Mouse (Mus musculus) bone marrow, adult 2 months (tissue): ENCODE measurements around the gene Mxi1. TPM values are rescaled to one million over a fixed set of nuclear protein-coding genes. Genes with fewer than 3 reads are reported as not detected.

Source experiments
- H3K27ac ChIP-seq: fragments of 200-500 bp; 2 replicates; pipeline ENCODE4 v1.5.1; 2012; ENCODE audit warnings: low read depth, mild to moderate bottlenecking, control low read depth, inconsistent platforms, low read length; ENCODE audit not compliant: control insufficient read depth, poor library complexity, insufficient read depth
- H3K4me1 ChIP-seq: fragments of 200-500 bp; 2 replicates; pipeline ENCODE4 v1.6.1; 2011; ENCODE audit warnings: low read length; ENCODE audit not compliant: control insufficient read depth, insufficient read depth
- H3K4me3 ChIP-seq: fragments of 200-500 bp; replicated peaks from 2 replicates; pipeline ENCODE3; 2011; ENCODE audit warnings: mild to moderate bottlenecking, low read depth, low read length, control low read depth; ENCODE audit not compliant: control insufficient read depth
- CTCF ChIP-seq: fragments of 200-500 bp; IDR thresholded peaks from 2 replicates; pipeline ENCODE4 v1.5.1; 2011; ENCODE audit warnings: low read length, control low read depth; ENCODE audit not compliant: control insufficient read depth, insufficient read depth
- POLR2A ChIP-seq: fragments of 200-500 bp; IDR thresholded peaks from 2 replicates; pipeline ENCODE4 v1.6.1; 2011; ENCODE audit warnings: low read depth, mild to moderate bottlenecking, control low read depth, low read length, borderline replicate concordance; ENCODE audit not compliant: control insufficient read depth
- WGBS: fragments of 180-500 bp; shearing (Covaris S2); methylation state at CpG from one replicate; pipeline ENCODE4 v1.1.7; 2018; 5-methylcytosine and 5-hydroxymethylcytosine counted together
- polyA plus RNA-seq: library from polyadenylated mRNA; stranded (reverse); fragments of >200 nt; gene quantifications from 2 replicates; pipeline ENCODE4 v1.2.4, GENCODE M21; 2011; ENCODE audit warnings: low replicate concordance; ENCODE audit not compliant: missing spikeins, insufficient read depth, insufficient read length

The Mxi1 gene
- polyA plus RNA-seq, 1 experiment: 32.4 TPM

GRCm38 (mm10) chr19:53314530-53315208 is 4.4 kb downstream of the Mxi1 start:
- Histone ChIP-seq H3K27ac (peak overlapping the region; percentile 50; the same call in 1 of the 2 replicates), H3K4me3 (peak overlapping the region; percentile 58), H3K4me1 (peaks cover 13% of the 10 kb centered on the region)
- TF ChIP-seq CTCF (no peak), POLR2A (no peak)
- WGBS: 44% methylated on average over 16 of the region's 16 CpGs

GRCm38 (mm10) chr19:53315209-53315654 is 4.9 kb downstream of the Mxi1 start:
- 80% methylated on average over 7 of the region's 7 CpGs for WGBS
- TF ChIP-seq POLR2A (no peak), CTCF (no peak)
- peak overlapping the region; percentile 4 for H3K27ac ChIP-seq
- H3K4me1 ChIP-seq: peaks cover 14% of the 10 kb centered on the region
- no peak overlapping the region for H3K4me3 ChIP-seq

DNA sequence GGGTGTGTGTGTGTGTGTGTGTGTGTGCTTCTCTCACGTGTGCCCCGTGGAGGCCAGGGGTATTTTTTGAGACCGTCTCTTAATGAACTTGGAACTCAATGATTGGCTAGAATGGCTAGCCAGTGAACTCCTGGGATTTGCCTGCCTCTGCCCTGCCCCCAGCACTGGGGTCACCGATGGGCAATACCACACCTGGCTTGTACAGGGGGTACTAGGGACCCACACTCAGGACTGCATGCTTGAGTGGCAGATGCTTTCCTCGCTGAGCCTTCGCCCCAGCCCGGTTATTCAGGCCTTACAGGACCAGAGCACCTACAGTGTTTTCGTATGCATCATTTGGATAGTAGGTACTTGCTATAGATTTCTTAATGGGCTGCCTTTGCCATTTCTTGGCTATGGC is 5.8 kb downstream of the Mxi1 start:
- no peak overlapping the region for H3K27ac ChIP-seq
- WGBS: 93% methylated on average over 8 of the region's 8 CpGs
- H3K4me3 ChIP-seq: no peak overlapping the region
- no peak for TF ChIP-seq CTCF
- TF ChIP-seq POLR2A: no peak
- peaks cover 16% of the 10 kb centered on the region for H3K4me1 ChIP-seq

DNA sequence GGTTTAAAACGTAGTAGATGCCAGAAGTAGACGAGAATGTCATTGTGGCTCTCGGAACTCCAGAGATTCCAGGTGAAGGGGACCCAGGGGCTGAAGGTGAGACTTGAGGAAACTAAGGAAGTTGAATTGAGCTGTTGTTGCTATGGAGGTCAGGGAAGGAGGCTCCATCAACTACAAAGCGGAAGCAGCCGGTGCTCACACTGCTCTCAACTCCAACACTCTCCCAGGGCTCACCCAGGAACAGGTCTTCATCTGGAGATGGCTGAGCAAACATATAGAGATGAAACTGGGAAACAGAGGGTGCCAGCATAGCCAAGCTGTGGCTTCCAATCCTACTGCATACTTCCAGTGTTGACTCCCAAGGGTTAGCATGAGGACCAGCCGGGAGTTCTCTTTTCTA is 6.6 kb downstream of the Mxi1 start:
- Histone ChIP-seq H3K4me1 (peaks cover 19% of the 10 kb centered on the region), H3K4me3 (no peak overlapping the region), H3K27ac (peak overlapping the region; percentile 16)
- WGBS: 78% methylated on average over 6 of the region's 6 CpGs
- TF ChIP-seq POLR2A: no peak
- TF ChIP-seq CTCF: no peak

DNA sequence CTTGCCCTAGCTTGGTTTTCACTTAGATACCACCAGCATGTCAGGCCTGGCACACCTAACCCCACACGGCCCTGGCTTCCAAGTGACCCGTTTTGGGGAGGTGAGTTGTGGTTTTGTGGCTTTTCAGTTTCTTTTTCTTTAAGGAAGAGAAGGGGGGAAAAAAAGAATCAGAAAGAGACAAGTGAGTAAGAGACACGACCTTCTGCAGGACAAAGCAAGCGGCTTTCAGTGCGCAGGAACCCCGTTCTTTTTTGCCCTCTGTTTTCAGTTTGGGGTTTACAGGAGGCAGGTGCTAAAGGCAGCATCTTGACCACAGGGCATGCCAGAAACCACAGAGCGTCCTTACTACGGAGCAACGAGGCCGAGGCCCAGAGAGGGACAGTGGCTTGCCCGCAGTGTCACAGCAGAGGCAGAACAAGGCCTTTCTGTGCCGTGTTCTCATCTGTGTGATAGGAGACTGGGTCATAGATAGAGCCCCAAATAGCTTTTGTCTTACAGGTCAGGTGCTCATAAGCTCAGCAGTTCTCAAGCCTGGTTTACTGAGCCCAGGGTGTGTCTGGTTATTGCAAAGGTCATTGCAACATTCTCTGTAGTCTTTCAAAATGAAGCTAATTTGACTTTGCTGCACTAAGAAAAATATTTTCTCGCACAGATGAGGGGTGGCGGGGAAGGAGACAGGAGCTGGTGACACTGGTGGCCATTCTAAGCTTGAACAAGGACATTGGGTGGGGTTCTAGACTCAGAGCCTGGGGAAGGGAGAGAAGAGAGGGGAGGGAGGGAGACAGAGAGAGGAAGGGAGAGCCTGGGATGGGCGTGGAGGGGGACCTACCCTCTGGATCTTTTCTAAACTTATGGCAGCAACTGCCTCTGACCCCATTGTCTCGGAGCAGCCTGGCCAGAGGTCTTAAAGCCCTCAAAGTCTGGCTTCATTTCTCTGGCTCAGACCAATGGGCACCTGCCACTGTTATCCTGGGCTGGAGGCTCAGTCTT is 8.1 kb downstream of the Mxi1 start:
- Histone ChIP-seq H3K27ac (peak overlapping the region; percentile 96), H3K4me3 (peak overlapping the region; percentile 58), H3K4me1 (peaks cover 19% of the 10 kb centered on the region)
- 18% methylated on average over 16 of the region's 16 CpGs for WGBS
- TF ChIP-seq CTCF (no peak), POLR2A (0 out of 2 replicates have a peak, but pooled peaks have one; percentile 20)

- Histone ChIP-seq H3K4me3 (no peak overlapping the region), H3K4me1 (peaks cover 14% of the 10 kb centered on the region), H3K27ac (no peak overlapping the region)
- WGBS: 67% methylated on average over 9 of the region's 9 CpGs
- TF ChIP-seq CTCF (no peak), POLR2A (no peak)
Measured at GRCm38 (mm10) chr19:53320264-53321110, 10.2 kb downstream of the Mxi1 start.

DNA sequence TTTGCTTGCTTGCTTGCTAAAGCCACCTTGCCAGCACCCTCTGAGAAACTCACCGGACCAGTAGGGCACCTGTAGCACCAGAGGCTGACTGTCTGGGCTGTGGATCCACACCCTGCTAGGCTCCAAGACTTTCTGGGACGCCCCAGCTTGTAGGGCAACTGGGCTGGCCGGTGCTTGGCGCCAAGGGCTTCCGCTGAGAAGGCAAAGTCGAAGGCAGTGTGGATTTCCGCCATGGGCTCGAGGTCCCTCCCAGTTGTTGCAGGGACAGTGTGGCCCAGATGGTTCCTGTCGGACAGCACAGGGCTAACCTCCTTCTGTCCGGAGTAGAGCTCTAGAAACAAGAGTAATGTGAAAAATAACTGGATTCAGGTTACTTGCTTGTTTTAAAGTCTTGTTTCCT is 11.0 kb downstream of the Mxi1 start:
- H3K4me3 ChIP-seq: no peak overlapping the region
- peaks cover 14% of the 10 kb centered on the region for H3K4me1 ChIP-seq
- TF ChIP-seq CTCF: no peak
- no peak for TF ChIP-seq POLR2A
- peak overlapping the region; percentile 17; the same call in 1 of the 2 replicates for H3K27ac ChIP-seq
- 85% methylated on average over 10 of the region's 10 CpGs for WGBS

GRCm38 (mm10) chr19:53322438-53323048 is 12.2 kb downstream of the Mxi1 start:
- TF ChIP-seq CTCF (no peak), POLR2A (no peak)
- 87% methylated on average over 12 of the region's 12 CpGs for WGBS
- Histone ChIP-seq H3K4me3 (no peak overlapping the region), H3K4me1 (peaks cover 16% of the 10 kb centered on the region), H3K27ac (no peak overlapping the region)
